Mouse (Mus musculus): ENCODE data around the gene Hoxc5. TPM values are rescaled to one million over a fixed set of nuclear protein-coding genes. Genes with fewer than 3 reads are reported as not detected.

Gene Hoxc5
- total and polyA plus RNA-seq, 2 experiments from 2014 or later: 5.4 to 6.4 TPM

DNA sequence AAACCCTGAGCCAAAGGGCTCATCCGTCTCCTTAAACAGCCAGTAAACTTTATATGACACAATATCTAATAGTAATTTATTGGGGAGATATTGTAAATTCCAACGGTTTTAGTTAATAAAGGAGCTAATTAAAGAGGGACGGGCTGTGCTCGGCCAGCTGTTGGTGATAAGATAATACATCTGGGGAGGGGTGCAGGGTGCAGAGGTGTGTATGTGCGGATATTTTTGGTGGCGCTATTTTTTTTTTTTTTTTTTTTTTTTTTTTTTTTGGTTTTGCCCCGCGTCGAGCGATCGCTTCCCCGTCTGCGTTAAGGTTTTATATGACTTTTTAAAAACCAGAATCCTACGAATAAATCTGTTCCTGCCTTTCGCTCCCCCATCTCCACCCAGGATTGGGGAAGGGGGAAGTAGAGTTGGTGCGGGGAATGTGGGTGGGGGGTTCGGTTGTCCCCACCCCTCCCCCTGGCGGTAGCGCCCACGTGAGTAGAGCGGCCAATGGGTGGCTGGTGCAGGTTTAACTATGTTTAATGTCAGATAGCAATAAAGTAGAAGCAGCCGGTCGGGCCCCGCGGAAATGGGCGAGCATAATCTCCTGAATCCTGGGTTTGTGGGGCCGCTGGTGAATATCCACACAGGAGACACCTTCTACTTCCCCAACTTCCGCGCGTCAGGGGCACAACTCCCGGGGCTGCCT, 30.8 kb upstream of the Hoxc5 start, which contains the start of gene Hoxc12:
TSS of gene Hoxc12 (plus strand) at position 479 of the 694 bp plus-strand sequence.
- H3K4me3 ChIP-seq (ENCODE audit: low read length): no peak within 1 kb of the TSS
- no peaks in the 10 kb centered on the region for H3K4me1 ChIP-seq (ENCODE audit: insufficient read depth, low read length)
- H3K36me3 ChIP-seq (ENCODE audit: insufficient read depth, low read length): no peaks in the 10 kb centered on the region
- ATAC-seq (no peak), DNase-seq (ENCODE audit: low spot score) (no peak)
- H3K4me2 ChIP-seq (ENCODE audit: low read depth, low read length): no peak within 1 kb of the TSS
- no peaks in the 10 kb centered on the region for H3K9me3 ChIP-seq (ENCODE audit: low read length)
- WGBS: 2% methylated on average over 31 of the region's 31 CpGs
- H3K27ac ChIP-seq: no peak within 1 kb of the TSS
- H3K9ac ChIP-seq (replicated peaks; ENCODE audit: low read length): no peak within 1 kb of the TSS
- TF ChIP-seq CTCF (IDR thresholded peaks at IDR 0.05; ENCODE audit: low read depth): no peak
- peaks cover 95% of the 10 kb centered on the region for H3K27me3 ChIP-seq (ENCODE audit: insufficient read depth, low read length)

DNA sequence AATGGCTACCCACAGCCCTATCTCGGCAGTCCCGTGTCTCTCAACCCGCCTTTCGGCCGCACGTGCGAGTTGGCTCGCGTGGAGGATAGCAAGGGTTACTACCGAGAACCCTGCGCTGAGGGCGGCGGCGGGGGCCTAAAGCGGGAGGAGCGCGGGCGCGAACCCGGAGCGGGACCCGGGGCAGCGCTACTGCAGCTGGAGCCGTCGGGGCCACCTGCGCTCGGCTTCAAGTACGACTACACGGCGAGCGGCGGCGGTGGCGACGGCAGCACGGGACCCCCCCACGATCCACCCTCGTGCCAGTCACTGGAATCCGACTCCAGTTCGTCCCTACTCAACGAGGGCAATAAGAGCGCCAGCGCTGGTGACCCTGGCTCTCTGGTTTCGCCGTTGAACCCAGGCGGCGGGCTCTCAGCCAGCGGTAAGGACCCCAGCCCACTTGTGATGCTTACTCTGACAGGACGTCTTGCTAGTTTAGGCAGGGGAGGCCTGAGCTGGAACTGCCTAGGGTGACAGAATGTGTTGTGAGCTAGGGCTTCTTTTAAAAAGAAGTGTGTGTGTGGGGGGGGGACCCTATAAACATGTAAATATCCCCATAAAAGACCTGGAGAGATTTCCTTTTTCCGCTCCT, 30.1 kb upstream of the Hoxc5 start:
- no peaks in the 10 kb centered on the region for H3K9me3 ChIP-seq (ENCODE audit: low read length)
- H3K27me3 ChIP-seq (ENCODE audit: insufficient read depth, low read length): peaks cover 95% of the 10 kb centered on the region
- no peaks in the 10 kb centered on the region for H3K36me3 ChIP-seq (ENCODE audit: insufficient read depth, low read length)
- no peak overlapping the region for H3K4me3 ChIP-seq (ENCODE audit: low read length)
- ATAC-seq (no peak), DNase-seq (ENCODE audit: low spot score) (no peak)
- H3K4me2 ChIP-seq (ENCODE audit: low read depth, low read length): no peak overlapping the region
- no peak overlapping the region for H3K9ac ChIP-seq (replicated peaks; ENCODE audit: low read length)
- H3K4me1 ChIP-seq (ENCODE audit: insufficient read depth, low read length): no peaks in the 10 kb centered on the region
- H3K27ac ChIP-seq: no peak overlapping the region
- TF ChIP-seq CTCF (IDR thresholded peaks at IDR 0.05; ENCODE audit: low read depth): no peak
- WGBS: under 1% methylated on average over 47 of the region's 50 CpGs

DNA sequence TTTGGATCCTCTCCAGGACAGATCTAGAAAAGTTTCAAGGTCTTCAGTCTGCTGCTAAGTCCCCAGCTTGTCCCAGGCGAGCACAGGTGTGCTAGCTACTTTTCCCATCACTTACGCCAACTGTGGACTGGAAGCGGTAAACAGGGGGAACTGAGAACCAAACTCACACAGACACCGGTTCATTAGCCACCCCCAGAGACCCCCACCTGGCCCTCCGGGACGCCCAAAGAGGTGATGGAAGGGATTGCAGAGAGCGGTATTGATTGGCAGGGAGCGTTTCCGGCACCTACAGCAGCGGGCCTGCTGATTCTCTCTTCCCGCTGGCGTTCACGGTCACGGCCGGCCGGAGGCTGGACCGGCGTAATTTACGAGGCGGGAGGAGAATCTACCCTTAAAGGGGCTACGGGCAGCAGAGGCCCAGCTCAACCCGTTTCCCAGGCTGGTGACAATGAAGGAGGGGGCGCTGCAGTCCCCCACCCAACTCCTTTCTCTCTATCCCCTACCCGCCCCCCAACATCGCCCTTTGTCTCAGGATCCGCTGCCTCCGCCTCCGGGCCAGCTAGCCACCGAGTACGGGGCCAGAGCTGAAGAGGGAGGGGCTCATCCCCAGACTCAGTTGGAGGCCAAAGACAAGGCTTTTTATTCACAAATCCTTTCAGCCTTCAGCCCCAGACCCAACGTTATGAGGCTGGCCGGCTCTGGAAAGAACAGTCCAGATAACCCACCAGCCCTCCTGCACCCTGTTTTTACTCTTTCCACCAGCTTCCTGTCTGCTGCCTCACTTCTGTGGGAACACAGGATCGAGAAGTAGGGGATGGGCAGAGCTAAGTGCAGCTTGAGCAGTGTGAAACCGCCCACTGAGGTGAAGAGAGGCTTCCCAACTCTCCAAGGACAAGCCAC, 27.7 kb upstream of the Hoxc5 start:
- no peak for TF ChIP-seq CTCF (IDR thresholded peaks at IDR 0.05; ENCODE audit: low read depth)
- Histone ChIP-seq H3K4me2 (ENCODE audit: low read depth, low read length) (no peak overlapping the region), H3K9me3 (ENCODE audit: low read length) (no peaks in the 10 kb centered on the region), H3K9ac (replicated peaks; ENCODE audit: low read length) (no peak overlapping the region), H3K4me1 (ENCODE audit: insufficient read depth, low read length) (no peaks in the 10 kb centered on the region), H3K36me3 (ENCODE audit: insufficient read depth, low read length) (no peaks in the 10 kb centered on the region), H3K4me3 (ENCODE audit: low read length) (no peak overlapping the region), H3K27me3 (ENCODE audit: insufficient read depth, low read length) (peaks cover 94% of the 10 kb centered on the region), H3K27ac (no peak overlapping the region)
- DNase-seq (ENCODE audit: low spot score): no peak
- 2% methylated on average over 33 of the region's 34 CpGs for WGBS
- no peak for ATAC-seq

DNA sequence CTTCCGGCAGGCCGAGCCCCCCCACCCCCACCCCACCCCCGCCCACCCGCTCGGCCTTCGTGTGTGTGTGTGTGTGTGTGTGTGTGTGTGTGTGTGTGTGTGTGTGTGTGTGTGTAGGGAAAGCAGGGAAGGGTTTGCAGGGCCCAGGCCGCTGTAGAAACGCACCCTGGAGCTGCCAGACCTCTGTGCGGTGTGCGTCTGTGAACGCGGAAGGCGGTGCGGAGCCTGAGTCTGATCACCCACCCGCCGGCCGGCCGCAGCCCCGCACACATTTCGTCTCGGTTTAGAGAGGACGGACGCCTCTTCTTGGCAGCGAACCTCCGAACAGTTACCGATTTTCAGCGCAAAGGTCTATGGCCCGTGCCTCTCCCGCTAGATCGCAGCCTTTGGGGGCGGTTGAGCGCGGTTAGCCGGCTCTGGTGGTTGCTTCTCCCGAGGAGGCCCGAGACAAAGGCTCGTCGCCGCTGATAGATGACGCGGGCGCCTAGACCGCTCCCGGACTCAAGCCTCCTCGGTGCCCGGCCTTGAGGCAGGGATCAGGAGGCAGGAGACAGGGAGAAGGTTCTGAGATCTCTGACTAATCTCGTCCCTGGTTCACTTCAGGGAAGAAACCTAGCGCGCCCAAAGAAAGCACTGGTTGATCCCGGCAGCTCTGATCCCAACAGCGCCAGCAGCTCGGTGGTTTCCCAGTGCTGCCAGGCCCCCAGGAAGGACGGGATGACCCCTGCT, 24.3 kb upstream of the Hoxc5 start:
- peaks cover 94% of the 10 kb centered on the region for H3K27me3 ChIP-seq (ENCODE audit: insufficient read depth, low read length)
- no peaks in the 10 kb centered on the region for H3K4me1 ChIP-seq (ENCODE audit: insufficient read depth, low read length)
- peak overlapping the region; percentile 16; the same call in 1 of the 2 replicates for H3K4me2 ChIP-seq (ENCODE audit: low read depth, low read length)
- WGBS: under 1% methylated on average over 48 of the region's 53 CpGs
- no peak overlapping the region for H3K27ac ChIP-seq
- no peak for TF ChIP-seq CTCF (IDR thresholded peaks at IDR 0.05; ENCODE audit: low read depth)
- DNase-seq (ENCODE audit: low spot score): no peak
- H3K36me3 ChIP-seq (ENCODE audit: insufficient read depth, low read length): no peaks in the 10 kb centered on the region
- no peak overlapping the region for H3K9ac ChIP-seq (replicated peaks; ENCODE audit: low read length)
- no peaks in the 10 kb centered on the region for H3K9me3 ChIP-seq (ENCODE audit: low read length)
- no peak for ATAC-seq
- no peak overlapping the region for H3K4me3 ChIP-seq (ENCODE audit: low read length)

DNA sequence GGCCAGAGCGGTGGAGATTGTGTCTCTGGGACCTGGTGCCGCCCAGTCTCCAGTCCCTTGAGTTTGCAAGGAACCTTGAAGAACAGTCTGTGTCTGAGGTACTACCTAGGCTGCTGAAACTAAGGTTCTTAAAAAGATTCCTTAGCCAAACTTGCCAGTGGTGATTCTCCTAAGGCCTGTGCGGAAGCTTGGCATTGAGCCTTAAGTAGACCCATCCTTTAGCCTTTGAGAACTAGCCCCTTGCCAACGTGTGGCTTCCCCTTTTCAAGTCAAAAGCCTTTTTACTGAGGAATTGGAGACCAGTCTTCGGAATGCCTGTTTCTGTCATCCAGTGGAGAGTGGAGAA, 23.8 kb upstream of the Hoxc5 start:
- H3K4me3 ChIP-seq (ENCODE audit: low read length): no peak overlapping the region
- ATAC-seq: no peak
- DNase-seq (ENCODE audit: low spot score): no peak
- H3K9me3 ChIP-seq (ENCODE audit: low read length): no peaks in the 10 kb centered on the region
- no peak overlapping the region for H3K9ac ChIP-seq (replicated peaks; ENCODE audit: low read length)
- no peak overlapping the region for H3K27ac ChIP-seq
- 6% methylated on average over 5 of the region's 5 CpGs for WGBS
- H3K27me3 ChIP-seq (ENCODE audit: insufficient read depth, low read length): peaks cover 95% of the 10 kb centered on the region
- TF ChIP-seq CTCF (IDR thresholded peaks at IDR 0.05; ENCODE audit: low read depth): no peak
- no peak overlapping the region for H3K4me2 ChIP-seq (ENCODE audit: low read depth, low read length)
- H3K4me1 ChIP-seq (ENCODE audit: insufficient read depth, low read length): no peaks in the 10 kb centered on the region
- H3K36me3 ChIP-seq (ENCODE audit: insufficient read depth, low read length): no peaks in the 10 kb centered on the region

All from hindbrain, postnatal 0 days (tissue).